Mouse (Mus musculus) thymus, postnatal 4 days (tissue): ENCODE results near the gene Zfhx2.

ENCODE experiments used
- DNase-seq: peaks from one replicate; pipeline ENCODE4 v3.0.0; 2021

Gene Zfhx2

DNA sequence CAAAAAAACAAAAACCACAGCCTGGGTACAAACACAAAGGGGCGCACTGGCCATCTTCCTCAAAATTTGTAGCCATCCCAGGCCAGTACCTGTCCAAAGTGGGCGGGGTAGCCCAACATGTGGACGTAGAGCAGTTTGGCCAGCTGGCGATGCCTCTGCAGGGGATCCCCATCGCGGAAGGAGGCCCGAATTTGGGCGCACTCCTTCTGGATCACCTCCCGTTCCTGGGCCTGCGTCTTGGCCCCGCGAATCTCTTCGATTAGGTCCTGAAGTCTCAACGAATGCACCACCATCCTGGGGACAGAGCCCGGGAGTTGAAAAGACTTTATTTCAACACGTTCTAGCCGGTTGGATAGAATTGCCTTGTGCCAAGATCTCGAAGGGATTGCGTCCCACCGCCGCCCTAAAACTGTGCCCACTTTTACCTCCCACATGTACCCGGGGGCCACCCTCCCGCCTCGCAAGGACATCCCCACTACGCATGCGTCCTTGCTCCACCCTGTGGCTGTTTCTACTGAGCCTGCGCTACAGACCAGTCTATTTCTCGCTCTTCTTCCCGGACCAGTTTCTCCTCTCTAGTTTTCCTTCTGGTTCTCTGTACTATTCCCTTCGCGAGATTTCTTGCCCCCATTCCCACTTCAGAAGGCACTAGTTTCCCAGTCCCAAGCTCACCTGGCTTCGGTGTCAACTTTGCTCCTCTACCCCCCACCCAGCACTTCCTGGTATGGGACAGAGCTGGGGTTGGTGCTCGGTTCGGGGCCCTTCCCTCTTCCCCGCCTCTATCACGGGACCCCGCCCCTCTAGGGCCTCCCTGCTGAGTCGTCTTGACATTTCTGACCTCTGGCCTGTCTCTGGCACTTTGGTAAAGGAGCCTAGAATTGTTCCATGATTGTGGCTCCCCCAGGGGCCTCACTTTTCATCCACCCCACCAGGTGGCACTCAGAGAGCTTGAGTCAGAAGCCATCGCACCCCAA is 14.0 kb upstream of the Zfhx2 start, which contains the start of gene Ap1g2:
Gene Ap1g2 (minus strand): TSS at position 758 of the 974 bp plus-strand sequence.
- DNase-seq: peak; percentile 87

DNA sequence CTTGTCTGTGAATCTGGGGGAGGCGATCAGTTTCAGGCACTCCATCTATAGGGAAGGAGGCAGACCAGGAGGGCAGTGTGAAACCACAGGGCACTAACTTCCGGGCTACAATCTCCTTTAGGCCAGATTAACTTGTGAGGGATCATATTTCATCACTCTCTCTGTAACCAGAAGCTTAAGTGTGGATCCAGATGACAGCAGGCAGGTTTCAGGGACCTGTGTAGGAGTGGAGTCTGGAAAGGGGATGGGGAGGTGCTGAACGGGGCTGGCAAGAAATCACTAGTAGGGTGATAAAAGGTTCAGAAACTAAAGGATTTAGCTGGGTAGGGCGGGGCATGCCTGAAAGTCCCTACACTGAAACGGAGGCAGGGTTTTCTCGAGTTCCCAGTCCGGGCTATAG is 13.3 kb upstream of the Zfhx2 start:
- no peak for DNase-seq

DNA sequence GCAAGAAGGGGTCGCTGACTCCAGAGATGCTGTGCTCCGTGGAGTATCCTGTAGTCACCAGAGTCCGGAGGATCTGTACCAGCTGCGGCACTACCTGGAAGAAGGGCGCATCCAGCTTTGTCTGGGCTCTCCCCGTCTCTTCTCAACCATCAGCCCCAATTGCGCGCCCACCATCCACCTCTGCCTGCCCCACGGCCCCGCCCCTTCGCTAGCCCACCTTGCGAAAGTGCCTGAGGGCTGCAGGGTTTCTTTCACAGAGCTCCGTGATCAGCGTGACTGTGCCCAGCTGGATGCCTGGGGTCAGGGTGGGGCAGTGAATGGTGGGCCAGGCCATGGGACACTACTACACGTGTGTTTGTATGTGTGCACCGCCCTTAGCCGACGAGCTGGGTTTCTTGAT is 12.2 kb upstream of the Zfhx2 start:
- DNase-seq: peak; percentile 31

DNA sequence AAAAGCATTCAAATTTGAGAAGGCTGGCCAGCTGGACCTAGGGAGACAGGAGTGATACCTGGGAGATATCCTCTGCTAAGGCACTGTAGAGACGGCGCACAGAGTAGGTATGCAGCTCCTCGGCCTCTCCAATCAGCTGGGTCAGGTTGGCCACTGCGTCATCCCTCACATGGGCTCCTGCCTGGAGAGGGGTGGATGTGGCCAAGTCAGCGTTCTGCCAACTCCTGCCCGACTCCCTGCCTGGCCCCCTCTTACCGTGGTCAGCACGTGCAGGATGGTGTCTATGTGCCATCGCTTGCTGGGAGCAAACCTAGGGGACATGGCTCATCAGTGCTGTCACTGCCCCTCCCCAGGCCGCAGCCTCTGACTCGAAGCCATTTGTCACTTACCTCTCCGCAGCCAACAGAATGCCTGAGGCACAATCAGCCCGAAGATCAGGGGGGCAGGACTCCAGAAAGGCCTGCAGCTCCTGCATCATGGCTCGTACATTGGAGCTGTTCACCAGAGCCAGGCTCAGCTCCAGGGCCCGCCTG is 10.2 kb upstream of the Zfhx2 start:
- no peak for DNase-seq

DNA sequence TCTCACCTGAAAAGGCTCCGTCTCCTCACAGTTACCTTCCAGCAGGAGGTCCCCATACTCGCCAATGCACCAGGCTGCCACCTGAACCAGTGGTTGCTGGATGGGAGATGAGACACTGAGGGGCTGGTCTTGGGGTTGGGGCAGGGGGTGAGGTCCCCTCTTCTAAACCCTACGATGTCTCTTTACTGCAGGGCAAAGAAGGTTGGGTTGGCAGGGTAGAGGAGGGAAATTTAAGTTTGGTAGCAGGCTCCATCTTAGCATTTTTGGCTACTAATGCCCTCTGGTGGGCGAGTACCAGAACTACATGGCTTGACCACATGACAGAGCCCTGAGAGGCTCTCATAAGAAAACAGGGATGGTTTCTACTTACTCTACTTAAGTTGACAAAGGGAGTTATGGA is 9.5 kb upstream of the Zfhx2 start:
- DNase-seq: peak; percentile 69

DNA sequence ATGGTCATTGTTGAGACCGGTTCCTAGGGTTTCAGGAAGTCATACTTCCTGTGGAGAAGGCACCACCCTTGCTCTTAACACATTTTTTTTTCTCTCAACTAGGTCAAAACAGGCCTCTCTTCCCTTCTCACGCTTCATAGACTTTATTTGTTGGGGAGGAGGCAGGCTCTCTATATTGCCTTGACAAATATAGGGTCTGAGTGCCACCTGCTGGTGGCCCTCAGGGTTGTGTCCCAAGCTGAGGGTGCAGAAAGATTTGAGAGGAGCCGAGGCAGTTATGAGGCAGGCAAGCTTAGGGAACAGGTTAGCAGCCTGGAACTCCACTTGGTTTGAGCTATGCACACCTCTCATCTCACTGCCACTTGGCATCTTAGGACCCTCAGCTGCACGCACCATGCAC is 5.9 kb upstream of the Zfhx2 start:
- DNase-seq: peak; percentile 84

DNA sequence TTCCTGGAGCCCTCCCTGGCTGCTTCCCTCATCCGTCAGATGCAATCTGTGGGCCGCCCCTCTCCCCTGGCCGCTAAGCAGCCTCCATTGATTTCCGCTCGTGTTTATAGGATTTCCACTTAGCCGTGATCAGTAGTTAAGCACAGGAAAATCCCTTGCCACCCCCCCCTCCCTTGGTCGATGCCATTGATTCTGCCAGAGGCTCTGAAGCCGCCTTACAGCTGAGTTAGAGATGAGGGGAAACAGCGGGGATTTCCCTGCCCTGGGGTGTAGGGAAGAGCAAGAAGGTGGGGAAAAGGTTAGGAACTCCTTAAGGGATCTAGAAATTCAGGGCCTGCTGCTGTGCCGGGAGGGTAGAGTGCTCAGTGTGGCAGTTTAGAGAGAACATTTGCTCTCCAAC is 5.5 kb upstream of the Zfhx2 start:
- DNase-seq: peak; percentile 21

DNA sequence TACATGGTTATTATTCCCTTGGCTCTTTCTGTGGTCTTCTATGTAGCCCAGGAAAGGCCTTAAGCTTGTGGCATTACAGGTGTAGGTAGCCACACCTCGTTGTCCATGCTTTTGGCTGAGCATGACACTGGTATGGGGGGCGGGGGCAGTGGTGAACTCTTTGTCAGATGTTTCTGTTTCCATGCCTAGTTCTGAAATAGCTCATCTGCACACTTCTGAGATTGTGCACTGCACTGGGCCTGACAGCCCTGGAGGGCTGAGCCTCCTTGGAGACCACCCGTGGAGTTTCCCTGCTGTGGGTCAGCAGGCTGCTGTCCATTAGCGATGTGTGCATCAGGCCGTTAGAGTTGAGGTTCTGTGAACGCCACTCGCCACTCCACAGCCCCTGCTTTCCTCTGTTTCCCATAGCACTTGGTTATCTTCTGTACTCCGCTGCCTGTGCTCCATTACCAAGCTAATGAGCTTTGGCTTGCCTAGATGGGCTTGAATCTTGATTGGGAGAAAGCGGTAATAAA is 4.5 kb upstream of the Zfhx2 start:
- DNase-seq: no peak

DNA sequence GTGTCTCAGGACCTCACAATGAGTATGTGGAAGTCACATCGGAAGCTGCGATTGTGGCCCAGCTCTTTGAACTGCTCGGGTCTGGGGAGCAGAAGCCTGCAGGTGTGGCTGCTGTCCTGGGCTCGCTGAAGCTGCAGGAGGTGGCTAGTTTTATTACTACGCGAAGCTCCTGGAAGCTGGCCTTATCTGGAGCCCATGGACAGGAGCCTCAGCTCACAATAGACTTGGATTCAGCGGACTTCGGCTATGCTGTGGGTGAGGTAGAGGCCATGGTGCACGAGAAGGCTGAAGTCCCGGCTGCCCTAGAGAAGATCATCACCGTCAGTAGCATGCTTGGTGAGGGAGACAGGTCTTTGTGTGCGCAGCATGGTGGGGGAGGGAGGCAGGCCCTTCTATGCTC is 3.5 kb upstream of the Zfhx2 start:
- no peak for DNase-seq

DNA sequence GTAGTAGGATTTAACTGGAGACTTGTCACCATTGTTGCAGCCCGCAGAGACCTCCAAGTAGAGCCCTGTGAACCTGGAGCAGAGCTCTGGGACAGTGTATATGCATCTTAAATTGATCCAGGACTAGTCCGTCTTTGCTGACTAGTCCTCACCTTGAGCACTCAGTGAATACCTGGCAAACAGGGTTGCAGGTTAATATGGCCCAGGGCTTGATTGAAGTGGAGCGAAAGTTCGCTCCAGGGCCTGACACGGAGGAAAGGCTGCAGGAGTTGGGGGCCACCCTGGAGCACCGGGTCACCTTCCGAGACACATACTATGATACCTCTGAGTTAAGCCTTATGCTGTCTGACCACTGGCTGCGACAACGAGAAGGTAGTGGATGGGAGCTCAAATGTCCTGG is 3.1 kb upstream of the Zfhx2 start:
- DNase-seq: no peak

DNA sequence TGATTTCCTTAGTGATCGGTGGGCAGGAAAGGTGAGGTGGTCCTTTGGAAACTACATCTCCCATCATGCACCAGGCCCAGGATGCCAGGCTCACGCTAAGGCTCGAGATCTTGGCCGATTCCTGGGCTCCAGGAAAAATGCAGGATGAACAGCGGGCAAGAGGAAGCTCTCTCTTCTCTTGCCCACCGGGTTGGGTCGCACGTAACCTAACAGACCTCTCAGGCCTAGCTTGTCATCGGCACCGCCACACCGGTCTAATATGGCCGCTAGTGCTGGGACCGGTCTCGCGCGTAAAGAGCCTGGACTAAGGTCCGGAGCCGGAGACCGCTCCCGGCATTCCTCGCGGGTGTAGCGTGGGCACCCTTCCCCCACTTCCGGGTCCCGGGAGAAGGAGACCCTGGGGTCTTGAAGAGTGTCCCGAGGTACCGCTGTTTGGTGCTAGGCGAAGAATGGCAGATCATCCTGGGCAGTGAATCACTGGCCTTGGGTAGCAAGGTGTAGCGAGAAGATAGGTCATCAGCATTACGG is 2.6 kb upstream of the Zfhx2 start, which contains the start of gene Thtpa:
Gene Thtpa (plus strand): TSS at position 81 of the 528 bp plus-strand sequence.
- peak; percentile 72 for DNase-seq

DNA sequence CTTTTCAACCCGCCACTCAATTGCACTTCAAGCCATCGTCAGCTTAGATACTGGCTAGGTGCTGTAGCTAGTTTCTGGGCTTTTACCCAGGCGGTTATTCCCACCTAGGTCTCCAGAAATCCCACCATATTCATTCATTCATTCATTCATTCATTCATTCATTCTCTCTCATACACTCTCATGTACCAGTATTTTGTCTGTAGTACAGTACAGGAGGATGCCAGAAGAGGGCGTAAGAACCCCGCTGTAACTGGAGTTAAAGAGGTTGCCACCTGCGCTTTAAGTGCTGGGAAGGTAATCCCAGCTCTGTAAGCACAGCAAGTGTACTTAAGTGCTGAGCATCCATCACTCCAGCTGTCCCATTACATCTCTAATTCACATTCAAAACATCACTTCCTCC is 1.8 kb upstream of the Zfhx2 start:
- no peak for DNase-seq

DNA sequence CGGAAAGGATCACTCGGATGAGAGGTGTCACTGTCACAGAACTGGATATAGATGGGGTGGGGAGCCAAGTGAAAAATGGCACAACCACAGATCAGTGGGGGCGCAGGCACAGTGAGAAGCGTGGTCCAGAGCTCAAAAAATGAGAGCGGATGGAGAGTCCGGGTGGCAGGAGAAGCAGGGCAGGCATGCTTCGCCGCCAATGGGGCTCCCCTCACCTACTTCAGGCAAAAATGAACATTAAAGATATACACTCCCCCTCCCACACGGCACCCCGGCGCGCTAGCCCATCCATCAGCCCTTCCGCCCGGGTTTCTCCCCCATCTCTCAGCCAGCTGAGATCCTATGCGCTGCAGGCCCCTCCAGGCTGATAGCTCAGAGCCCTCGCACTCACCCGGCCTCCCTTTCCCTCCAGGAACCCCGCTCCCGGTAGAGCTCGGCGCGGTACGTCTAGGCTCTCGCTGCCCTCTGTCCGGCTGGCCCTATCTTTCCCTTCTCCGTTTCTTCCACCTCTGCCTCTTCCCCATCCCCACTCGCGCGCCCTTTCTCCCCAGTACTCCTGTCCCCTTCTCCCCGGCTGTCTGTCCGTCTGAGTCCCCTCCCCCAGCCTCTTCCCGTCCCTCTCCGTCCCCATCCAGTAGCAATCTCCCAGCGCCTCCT is 787 bp downstream of the Zfhx2 start:
- DNase-seq: peak; percentile 56

DNA sequence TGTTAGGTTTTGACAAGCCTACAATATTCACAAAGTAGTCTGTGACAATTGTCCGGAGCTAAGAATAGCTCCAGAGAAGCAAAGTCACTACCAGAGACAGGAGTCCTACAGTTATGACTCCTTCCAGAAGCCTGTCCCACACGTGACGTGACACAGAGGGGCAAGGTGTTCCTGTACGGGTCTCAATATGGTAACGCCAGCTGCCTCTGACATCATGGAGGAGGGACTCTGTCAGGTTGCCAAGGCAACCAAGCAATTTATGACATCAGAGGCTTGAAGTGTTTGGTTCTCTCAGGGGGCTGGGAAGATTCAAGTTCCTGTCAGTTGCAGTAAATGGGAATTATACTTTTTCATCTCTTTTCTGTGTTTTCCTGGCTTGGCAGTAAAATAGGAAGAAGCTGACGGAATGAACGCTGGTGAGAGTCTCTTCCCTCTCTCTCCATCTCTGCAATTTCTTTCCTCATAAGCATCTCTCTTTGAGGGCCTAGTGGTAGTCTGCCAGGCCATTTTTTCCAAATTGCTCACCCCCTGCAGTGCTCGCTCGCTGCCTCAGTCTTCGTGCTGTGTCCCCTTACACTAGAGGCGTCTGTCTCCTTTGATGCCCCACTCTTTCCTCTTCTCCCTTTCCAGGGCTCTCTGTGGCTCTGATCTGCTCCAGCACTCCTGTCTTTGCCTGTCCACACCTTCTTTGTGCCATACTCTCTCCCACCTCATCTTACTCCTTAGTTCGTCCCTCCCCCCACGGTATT is 2.8 kb downstream of the Zfhx2 start:
- no peak for DNase-seq

DNA sequence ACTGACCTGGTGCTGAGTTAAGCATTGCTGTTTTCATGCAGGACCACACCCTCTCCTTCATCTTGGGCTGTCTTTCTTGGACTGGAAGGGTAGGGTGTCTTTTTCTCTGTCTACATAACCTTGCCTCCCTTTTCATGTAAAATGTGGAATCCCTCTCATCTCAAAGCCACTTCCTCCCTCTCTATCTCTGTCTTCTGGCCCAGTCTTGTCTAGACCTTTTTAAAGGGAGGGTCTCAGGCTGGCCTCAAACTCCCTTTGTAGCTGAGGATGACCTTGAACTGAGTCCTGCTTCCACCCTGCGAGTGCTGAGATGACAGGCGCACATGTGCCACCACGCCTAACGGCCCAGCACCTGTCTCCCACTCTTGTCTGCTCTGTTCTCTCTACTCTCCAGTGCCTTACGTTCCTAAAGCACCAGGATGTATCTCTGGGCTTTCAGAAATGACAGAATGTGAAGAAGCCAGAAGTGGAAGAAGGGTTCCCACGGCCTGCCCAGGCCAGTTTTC is 6.1 kb downstream of the Zfhx2 start:
- DNase-seq: no peak

DNA sequence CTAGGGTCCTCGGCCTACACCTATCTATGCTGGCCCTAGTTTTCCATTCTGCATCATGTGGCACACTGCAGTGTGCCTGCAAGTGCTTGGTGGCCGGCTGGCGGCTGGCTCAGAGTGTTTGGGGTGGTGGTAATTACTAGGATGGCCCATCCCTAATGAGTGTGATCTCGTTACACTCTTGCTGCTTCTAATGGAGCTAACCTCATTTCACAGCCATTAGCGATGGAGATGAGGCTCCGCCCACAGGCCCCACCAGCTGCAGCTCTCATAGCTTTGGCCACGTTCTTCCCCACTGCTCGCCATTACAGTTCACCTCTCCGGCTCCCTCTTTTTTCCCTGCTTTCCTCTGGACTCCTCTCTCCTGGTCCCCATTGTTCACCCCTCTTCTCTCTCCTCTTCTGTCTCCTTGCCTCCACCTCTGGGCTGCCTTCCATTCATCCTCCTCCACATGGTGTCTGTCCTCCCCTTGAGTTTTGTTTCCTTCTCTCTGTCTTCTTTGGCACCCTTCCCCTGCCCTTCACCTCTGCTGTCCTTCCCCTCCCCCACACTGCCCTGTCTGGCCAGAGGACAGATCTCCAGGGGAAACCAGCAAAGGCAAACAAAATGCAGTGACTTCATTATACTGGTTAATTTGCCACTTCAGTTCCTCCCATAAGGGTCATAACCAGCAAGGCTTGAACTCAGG is 6.7 kb downstream of the Zfhx2 start:
- no peak for DNase-seq

DNA sequence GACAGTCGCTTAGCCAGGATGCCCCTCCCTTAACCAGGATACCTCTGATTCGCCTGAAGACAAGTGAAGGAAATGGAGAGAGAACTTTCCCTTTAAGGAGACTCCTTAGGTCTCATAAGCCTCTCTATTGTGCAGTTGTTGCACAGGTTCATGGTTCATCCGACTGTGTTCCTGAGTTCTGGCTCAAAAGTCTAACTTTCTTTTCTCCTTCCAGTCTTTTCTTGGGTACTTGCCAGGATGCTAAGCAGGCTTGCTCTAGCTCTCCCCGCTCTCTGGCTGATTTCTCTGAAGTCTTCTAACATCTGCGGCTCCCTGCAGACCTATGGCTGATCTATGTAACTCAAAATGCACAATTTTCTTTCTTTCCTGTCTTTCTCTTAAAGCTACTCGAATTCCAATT is 8.6 kb downstream of the Zfhx2 start:
- DNase-seq: no peak

DNA sequence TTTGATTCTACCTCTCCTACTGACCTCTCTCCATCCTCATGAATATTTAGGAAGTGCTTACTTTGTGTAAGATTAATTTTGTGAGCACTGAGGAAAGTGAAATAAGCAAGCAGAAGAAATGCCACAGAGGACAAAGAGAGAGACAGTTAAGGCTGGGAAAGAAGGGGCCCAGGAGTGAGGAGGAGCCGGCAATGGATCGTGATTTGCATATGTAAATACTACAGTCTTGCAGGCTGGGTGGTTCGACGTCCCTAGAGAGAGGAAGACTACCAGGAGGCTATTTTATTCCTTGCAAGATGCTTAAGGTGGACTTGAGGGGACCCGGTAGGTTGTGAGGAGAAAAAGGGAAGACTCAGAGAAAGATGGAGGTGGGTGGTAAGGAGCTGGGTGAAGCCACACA is 11.0 kb downstream of the Zfhx2 start:
- no peak for DNase-seq

DNA sequence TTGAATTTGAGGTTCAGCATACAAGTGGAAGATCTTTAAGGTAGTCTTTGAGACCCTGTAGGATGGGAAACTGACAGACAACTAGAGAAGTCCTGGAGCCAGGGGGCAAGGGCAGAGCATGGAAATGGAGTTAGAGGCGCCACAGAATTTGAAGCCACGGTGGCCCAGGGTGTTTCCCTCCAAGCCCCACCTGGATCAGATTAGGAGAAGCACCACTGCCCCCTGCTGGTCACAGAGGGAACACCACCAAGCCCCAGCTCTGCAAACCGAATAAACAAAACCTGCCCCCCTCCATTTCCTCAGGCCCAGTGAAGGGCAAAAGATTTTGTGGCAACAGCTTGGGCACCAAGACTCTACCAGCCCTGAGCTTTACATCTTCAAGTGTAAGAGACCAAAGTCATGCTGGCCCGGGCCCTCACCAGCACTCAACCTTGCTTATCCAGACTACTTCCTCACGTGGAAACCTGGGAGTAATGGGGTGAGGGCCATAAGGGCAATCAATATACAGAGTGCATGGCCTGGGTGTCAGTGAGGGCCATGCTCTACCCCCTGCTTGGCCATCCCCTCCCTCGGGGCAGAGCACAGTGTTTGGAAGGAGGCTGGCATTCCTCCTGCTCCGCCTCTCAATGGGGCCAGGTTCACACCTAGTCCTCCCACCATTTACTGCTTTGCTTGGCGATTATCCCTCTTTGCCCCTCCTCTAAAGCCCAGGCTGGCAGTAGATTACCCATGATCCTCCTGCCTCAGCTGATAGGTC is 12.7 kb downstream of the Zfhx2 start:
- peak; percentile 90 for DNase-seq

DNA sequence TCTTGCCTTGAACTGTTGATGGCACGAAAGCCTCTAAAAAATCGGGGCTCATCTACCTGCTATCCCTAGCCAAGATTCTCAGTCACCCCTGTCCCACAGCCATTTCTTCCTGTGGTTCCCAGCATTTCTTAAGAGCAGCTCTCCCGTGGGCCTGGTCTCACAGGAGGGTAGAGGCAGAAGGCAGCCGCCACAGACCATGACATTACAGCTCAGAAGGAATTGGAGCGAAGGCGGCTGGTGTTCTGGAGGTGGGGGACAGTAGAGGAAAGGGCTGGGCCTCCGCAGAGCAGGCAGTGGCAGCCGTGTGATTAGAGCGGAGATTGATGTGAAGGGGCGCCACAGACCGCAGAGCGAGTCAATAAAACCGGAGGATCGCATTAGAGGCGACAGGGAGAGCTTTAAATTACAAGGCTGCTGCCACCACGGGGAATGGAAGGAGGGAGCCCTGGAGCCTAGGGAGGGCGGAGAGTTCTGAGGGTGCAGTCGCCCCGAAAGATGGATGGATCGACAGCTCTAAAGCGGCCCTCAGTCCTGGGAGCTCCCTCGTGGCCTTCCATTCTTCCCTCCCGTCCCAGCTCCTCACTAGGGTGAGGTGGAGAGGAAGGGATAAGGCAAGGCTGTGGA is 13.6 kb downstream of the Zfhx2 start:
- no peak for DNase-seq
